Mouse (Mus musculus) E14TG2a.4 (cell line): ENCODE measurements around the gene Hoxc4.
A peak's percentile ranks its signal among the peaks of the same experiment; 100 is the strongest.

ENCODE experiments used
- CTCF ChIP-seq: conservative IDR thresholded peaks from 2 replicates; pipeline ENCODE4 v1.5.1; 2014; ENCODE audit warnings: low read length
- NANOG ChIP-seq: IDR thresholded peaks from 2 replicates; pipeline ENCODE4 v1.6.1; 2014; ENCODE audit warnings: borderline replicate concordance, low read length, mixed read lengths
- POU5F1 ChIP-seq: IDR thresholded peaks from 2 replicates; pipeline ENCODE4 v1.6.1; 2014; ENCODE audit warnings: low read length, borderline replicate concordance

GRCm38 (mm10) chr15:103015406-103016166 lies 3.1 kb upstream of the Hoxc4 start:
- TF ChIP-seq CTCF (no peak), POU5F1 (peak; percentile 84; the same call in 1 of the 2 replicates), NANOG (no peak)
